Comparison of ENCODE assay signal across 10 mouse cellular contexts in genomic region chr19:16198162-16198561, GRCm38 (mm10).
A peak's percentile ranks its signal among the peaks of the same experiment; 100 is the strongest.
DNase-seq lines count a peak whose midpoint lies in the region; ATAC-seq and TF ChIP-seq lines count a peak whose summit lies in the region.
"Had no signal": no experiment of that assay in that cellular context is flagged by ENCODE, and none has a peak within 500 bp of the region (broad histone marks: within the 10 kb centered on the region; RNA-seq: fewer than 3 reads in every experiment).

No protein-coding gene starts in this region.

- H3K27me3 ChIP-seq in CH12.LX (replicated peaks), result no peaks in the 10 kb centered on the region

- in situ Hi-C loops in CH12.LX (cut with MboI; ENCODE audit: low pct_ligation_motif_present, low pct_unique_long_range_greater_than_20kb, low sequenced_read_pairs), result no loop called here

- H3K9me3 ChIP-seq in CH12.LX (replicated peaks; ENCODE audit: low read length), result no peaks in the 10 kb centered on the region
- H3K9me3 ChIP-seq: hindbrain, embryonic 10.5 days; midbrain, embryonic 10.5 days had no signal

- H3K79me2 ChIP-seq in CH12.LX (replicated peaks; ENCODE audit: control insufficient read depth, extremely low read depth, insufficient read depth, poor library complexity, severe bottlenecking), result no peaks in the 10 kb centered on the region

- no peak for TF ChIP-seq EP300 in CH12.LX (IDR thresholded peaks at IDR 0.05; ENCODE audit: low read length)

- no peak overlapping the region for H3K27ac ChIP-seq in CH12.LX (ENCODE audit: insufficient read depth, low read depth)
- H3K27ac ChIP-seq: hindbrain, embryonic 10.5 days; midbrain, embryonic 10.5 days had no signal

- peaks cover 0 to 6% of the 10 kb centered on the region in 2 experiments for H3K36me3 ChIP-seq in CH12.LX (replicated peaks in 1 of 2; ENCODE audit: control insufficient read depth in 1 of 2, insufficient read depth in 1 of 2, low read length in 1 of 2)
- H3K36me3 ChIP-seq: hindbrain, embryonic 10.5 days; midbrain, embryonic 10.5 days had no signal

- TF ChIP-seq RAD21 in CH12.LX (IDR thresholded peaks at IDR 0.05; ENCODE audit: low read depth, low read length), result peak; percentile 18

- peaks cover 0 to 4% of the 10 kb centered on the region in 2 experiments; a peak in 1 of 4 replicates for H3K4me1 ChIP-seq in CH12.LX (ENCODE audit: control insufficient read depth in 1 of 2, insufficient read depth in 2 of 2)
- H3K4me1 ChIP-seq: hindbrain, embryonic 10.5 days; midbrain, embryonic 10.5 days had no signal

- no peak overlapping the region for H3K4me2 ChIP-seq in CH12.LX (ENCODE audit: insufficient read depth, low read depth, poor library complexity, severe bottlenecking)

- dilution Hi-C loops in CH12.LX (cut with MboI; ENCODE audit: extremely low pct_ligation_motif_present, extremely low pct_unique_long_range_greater_than_20kb, low sequenced_read_pairs), result no loop called here

- peak; percentile 38 for DNase-seq in gastrocnemius, adult 18-20 months (ENCODE audit: low spot score)
- DNase-seq in gastrocnemius, postnatal 25 days, result no peak
- peak; percentile 26 to 39 for DNase-seq in kidney, postnatal 36 days
- DNase-seq in kidney, adult 18-20 months, result no peak
- no peak for DNase-seq in CH12.LX (ENCODE audit: extremely low read depth)
- DNase-seq in brain, adult 2 months (ENCODE audit: low read depth, low spot score), result peak; percentile 56
- no peak for DNase-seq in adrenal gland, postnatal 4 days (ENCODE audit: low spot score in 2 of 2)

- TF ChIP-seq POLR2A in CH12.LX (IDR thresholded peaks at IDR 0.05; ENCODE audit: low read depth, low read length), result no peak

- H3K4me3 ChIP-seq in CH12.LX (replicated peaks in 1 of 3; ENCODE audit: low read depth in 2 of 3, low read length in 2 of 3, poor library complexity in 1 of 3), result no peak overlapping the region
- H3K4me3 ChIP-seq: hindbrain, embryonic 10.5 days; midbrain, embryonic 10.5 days had no signal

- TF ChIP-seq CTCF in CH12.LX (conservative IDR thresholded peaks at IDR 0.05 in 1 of 2, IDR thresholded peaks at IDR 0.05 in 1 of 2; ENCODE audit: low read depth in 2 of 2, low read length in 2 of 2), result 0 out of 4 replicates have a peak, but pooled peaks of 1 of the 2 experiments have one; percentile 26

- no peak for ATAC-seq in inflammation-experienced regulatory T-cells, adult 6 months

- H3K9ac ChIP-seq in CH12.LX (ENCODE audit: insufficient read depth, low read depth), result no peak overlapping the region

TF ChIP-seq in CH12.LX, 34 proteins besides CTCF, POLR2A, EP300 and RAD21:
- TF ChIP-seq ZKSCAN1 (IDR thresholded peaks at IDR 0.05; ENCODE audit: borderline replicate concordance, low read depth, low read length), result no peak

Comparison
In these comparisons a context has a peak if more than half of its experiments do, and no peak if none do; other contexts are left out.
1. DNase-seq: peak in gastrocnemius, adult 18-20 months (single experiment), kidney, postnatal 36 days (2 of 2) and brain, adult 2 months (single experiment); none in gastrocnemius, postnatal 25 days (single experiment), kidney, adult 18-20 months (single experiment), CH12.LX (single experiment) and adrenal gland, postnatal 4 days (0 of 2).